24 mouse cellular contexts compared by ENCODE assay signal in genomic region chr5:9781107-9781506, GRCm38 (mm10). TPM values are rescaled to one million over a fixed set of nuclear protein-coding genes. Genes with fewer than 3 reads are reported as not detected.
A peak's percentile ranks its signal among the peaks of the same experiment; 100 is the strongest.
DNase-seq lines count a peak whose midpoint lies in the region; ATAC-seq and TF ChIP-seq lines count a peak whose summit lies in the region.
"Had no signal": no experiment of that assay in that cellular context is flagged by ENCODE, and none has a peak within 500 bp of the region (broad histone marks: within the 10 kb centered on the region; RNA-seq: fewer than 3 reads in every experiment).

No protein-coding gene starts in this region.

- peak; percentile 10 for DNase-seq in forebrain, embryonic 14.5 days (ENCODE audit: low spot score)
- no peak for DNase-seq in forebrain, embryonic 11.5 days (ENCODE audit: low spot score)
- DNase-seq in lung, embryonic 14.5 days = peak; percentile 48
- no peak for DNase-seq in lung, postnatal 10 days
- DNase-seq in midbrain, embryonic 14.5 days = no peak
- DNase-seq in limb, embryonic 14.5 days (ENCODE audit: low spot score) = peak; percentile 3
- DNase-seq: adrenal gland, postnatal 36 days; cerebellum, adult 11 months; cerebellum, adult 8-10 months; cerebellum, postnatal 14 days; embryo, embryonic 11 days; gastrocnemius, postnatal 10 days; heart, adult 2 months had no signal

- no peaks in the 10 kb centered on the region for H3K36me3 ChIP-seq in forebrain, embryonic 14.5 days (ENCODE audit: control insufficient read depth, insufficient read depth, low read length)
- no peaks in the 10 kb centered on the region for H3K36me3 ChIP-seq in forebrain, embryonic 11.5 days (ENCODE audit: control insufficient read depth, insufficient read depth, low read length)
- H3K36me3 ChIP-seq in lung, embryonic 14.5 days (ENCODE audit: insufficient read depth) = no peaks in the 10 kb centered on the region
- no peaks in the 10 kb centered on the region for H3K36me3 ChIP-seq in midbrain, embryonic 16.5 days (ENCODE audit: control insufficient read depth, insufficient read depth, low read length)
- H3K36me3 ChIP-seq in midbrain, embryonic 14.5 days (ENCODE audit: control insufficient read depth, insufficient read depth, low read length) = no peaks in the 10 kb centered on the region
- H3K36me3 ChIP-seq in limb, embryonic 14.5 days (ENCODE audit: control insufficient read depth, insufficient read depth, low read length) = no peaks in the 10 kb centered on the region
- H3K36me3 ChIP-seq: embryonic facial prominence, embryonic 15.5 days; forebrain, embryonic 12.5 days; heart, embryonic 15.5 days; hindbrain, embryonic 10.5 days had no signal

- no peak for ATAC-seq in forebrain, embryonic 14.5 days
- ATAC-seq in forebrain, embryonic 11.5 days (replicated peaks; ENCODE audit: low FRiP score) = no peak
- ATAC-seq in lung, embryonic 14.5 days (ENCODE audit: insufficient read depth) = peak; percentile 87
- ATAC-seq in midbrain, embryonic 16.5 days = peak; percentile 28; the same call in 1 of the 2 replicates
- no peak for ATAC-seq in midbrain, embryonic 14.5 days (ENCODE audit: low FRiP score, low TSS enrichment)
- ATAC-seq in limb, embryonic 14.5 days (ENCODE audit: low FRiP score, low read depth) = no peak
- ATAC-seq: activated CD4-positive, CD25-positive, alpha-beta regulatory T cell, adult 4 months; Patski had no signal

- no peak overlapping the region for H3K4me3 ChIP-seq in forebrain, embryonic 14.5 days (ENCODE audit: low read depth, low read length)
- H3K4me3 ChIP-seq in forebrain, embryonic 11.5 days (ENCODE audit: low read depth, low read length) = no peak overlapping the region
- no peak overlapping the region for H3K4me3 ChIP-seq in lung, embryonic 14.5 days (ENCODE audit: low read depth, low read length)
- H3K4me3 ChIP-seq in midbrain, embryonic 16.5 days (ENCODE audit: low read depth, low read length) = no peak overlapping the region
- no peak overlapping the region for H3K4me3 ChIP-seq in midbrain, embryonic 14.5 days (replicated peaks; ENCODE audit: low read depth, low read length)
- H3K4me3 ChIP-seq in limb, embryonic 14.5 days (replicated peaks; ENCODE audit: low read length) = no peak overlapping the region
- H3K4me3 ChIP-seq: embryonic facial prominence, embryonic 15.5 days; erythroblast, embryonic 14.5 days; forebrain, embryonic 12.5 days; heart, adult 2 months; heart, embryonic 15.5 days; hindbrain, embryonic 10.5 days had no signal

- H3K27ac ChIP-seq in forebrain, embryonic 14.5 days (ENCODE audit: low read depth, low read length) = no peak overlapping the region
- H3K27ac ChIP-seq in forebrain, embryonic 11.5 days (ENCODE audit: low read depth, low read length) = no peak overlapping the region
- no peak overlapping the region for H3K27ac ChIP-seq in lung, embryonic 14.5 days (ENCODE audit: low read depth)
- H3K27ac ChIP-seq in midbrain, embryonic 16.5 days (ENCODE audit: low read length) = no peak overlapping the region
- H3K27ac ChIP-seq in midbrain, embryonic 14.5 days (replicated peaks; ENCODE audit: low read depth, low read length) = no peak overlapping the region
- H3K27ac ChIP-seq in limb, embryonic 14.5 days (replicated peaks; ENCODE audit: low read depth, low read length) = no peak overlapping the region
- H3K27ac ChIP-seq: embryonic facial prominence, embryonic 15.5 days; forebrain, embryonic 12.5 days; heart, adult 2 months; heart, embryonic 15.5 days; hindbrain, embryonic 10.5 days; hindbrain, embryonic 14.5 days had no signal

- no peak for TF ChIP-seq POLR2A in limb, embryonic 14.5 days (IDR thresholded peaks at IDR 0.05; ENCODE audit: borderline replicate concordance, extremely low read depth, insufficient read depth, insufficient read length)

- no peak overlapping the region for H3K9ac ChIP-seq in forebrain, embryonic 14.5 days (ENCODE audit: low read length)
- H3K9ac ChIP-seq in forebrain, embryonic 11.5 days (ENCODE audit: low read length) = no peak overlapping the region
- no peak overlapping the region for H3K9ac ChIP-seq in lung, embryonic 14.5 days
- no peak overlapping the region for H3K9ac ChIP-seq in midbrain, embryonic 16.5 days (ENCODE audit: low read depth, low read length)
- no peak overlapping the region for H3K9ac ChIP-seq in midbrain, embryonic 14.5 days (replicated peaks; ENCODE audit: low read length)
- H3K9ac ChIP-seq in limb, embryonic 14.5 days (ENCODE audit: low read depth, low read length, severe bottlenecking) = no peak overlapping the region
- H3K9ac ChIP-seq: embryonic facial prominence, embryonic 15.5 days; forebrain, embryonic 12.5 days; heart, embryonic 15.5 days; hindbrain, embryonic 14.5 days had no signal

- TF ChIP-seq CTCF in lung, embryonic 14.5 days (IDR thresholded peaks at IDR 0.05; ENCODE audit: low read depth) = no peak

- no peak overlapping the region for H3K4me2 ChIP-seq in forebrain, embryonic 14.5 days (ENCODE audit: low read length)
- H3K4me2 ChIP-seq in forebrain, embryonic 11.5 days (ENCODE audit: low read depth, low read length, severe bottlenecking) = no peak overlapping the region
- H3K4me2 ChIP-seq in lung, embryonic 14.5 days = no peak overlapping the region
- no peak overlapping the region for H3K4me2 ChIP-seq in midbrain, embryonic 16.5 days (ENCODE audit: low read length)
- no peak overlapping the region for H3K4me2 ChIP-seq in midbrain, embryonic 14.5 days (ENCODE audit: low read length)
- no peak overlapping the region for H3K4me2 ChIP-seq in limb, embryonic 14.5 days (replicated peaks; ENCODE audit: low read depth, low read length, severe bottlenecking)
- H3K4me2 ChIP-seq: embryonic facial prominence, embryonic 15.5 days; forebrain, embryonic 12.5 days; heart, embryonic 11.5 days; heart, embryonic 15.5 days; hindbrain, embryonic 14.5 days had no signal

- H3K27me3 ChIP-seq in forebrain, embryonic 14.5 days (replicated peaks; ENCODE audit: control insufficient read depth, insufficient read depth, low read length) = no peaks in the 10 kb centered on the region
- no peaks in the 10 kb centered on the region for H3K27me3 ChIP-seq in forebrain, embryonic 11.5 days (ENCODE audit: control insufficient read depth, insufficient read depth, low read length)
- H3K27me3 ChIP-seq in lung, embryonic 14.5 days (ENCODE audit: insufficient read depth, low read length) = no peaks in the 10 kb centered on the region
- no peaks in the 10 kb centered on the region for H3K27me3 ChIP-seq in midbrain, embryonic 16.5 days (ENCODE audit: control insufficient read depth, insufficient read depth, low read depth, low read length)
- no peaks in the 10 kb centered on the region for H3K27me3 ChIP-seq in midbrain, embryonic 14.5 days (ENCODE audit: control insufficient read depth, insufficient read depth, low read length)
- no peaks in the 10 kb centered on the region for H3K27me3 ChIP-seq in limb, embryonic 14.5 days (ENCODE audit: control insufficient read depth, insufficient read depth, low read length)
- H3K27me3 ChIP-seq: CH12.LX; embryonic facial prominence, embryonic 15.5 days; forebrain, embryonic 12.5 days; heart, embryonic 15.5 days had no signal

- no peaks in the 10 kb centered on the region for H3K9me3 ChIP-seq in forebrain, embryonic 14.5 days (replicated peaks; ENCODE audit: control insufficient read depth, low read length)
- no peaks in the 10 kb centered on the region for H3K9me3 ChIP-seq in forebrain, embryonic 11.5 days (ENCODE audit: control insufficient read depth, low read length)
- H3K9me3 ChIP-seq in lung, embryonic 14.5 days (ENCODE audit: low read depth, low read length) = no peaks in the 10 kb centered on the region
- H3K9me3 ChIP-seq in midbrain, embryonic 16.5 days (replicated peaks; ENCODE audit: control insufficient read depth, low read length, poor library complexity, severe bottlenecking) = no peaks in the 10 kb centered on the region
- no peaks in the 10 kb centered on the region for H3K9me3 ChIP-seq in midbrain, embryonic 14.5 days (ENCODE audit: control insufficient read depth, low read length)
- no peaks in the 10 kb centered on the region for H3K9me3 ChIP-seq in limb, embryonic 14.5 days (ENCODE audit: control insufficient read depth, low read length)
- H3K9me3 ChIP-seq: embryonic facial prominence, embryonic 15.5 days; forebrain, embryonic 12.5 days; heart, embryonic 15.5 days; hindbrain, embryonic 10.5 days had no signal

- no peaks in the 10 kb centered on the region for H3K4me1 ChIP-seq in forebrain, embryonic 14.5 days (ENCODE audit: control insufficient read depth, insufficient read depth, low read length)
- no peaks in the 10 kb centered on the region for H3K4me1 ChIP-seq in forebrain, embryonic 11.5 days (replicated peaks; ENCODE audit: control insufficient read depth, insufficient read depth, low read length)
- no peaks in the 10 kb centered on the region for H3K4me1 ChIP-seq in lung, embryonic 14.5 days (ENCODE audit: insufficient read depth)
- no peaks in the 10 kb centered on the region for H3K4me1 ChIP-seq in midbrain, embryonic 16.5 days (ENCODE audit: control insufficient read depth, insufficient read depth, low read length)
- no peaks in the 10 kb centered on the region for H3K4me1 ChIP-seq in midbrain, embryonic 14.5 days (ENCODE audit: control insufficient read depth, insufficient read depth, low read length)
- H3K4me1 ChIP-seq in limb, embryonic 14.5 days (ENCODE audit: control insufficient read depth, insufficient read depth, low read length) = no peaks in the 10 kb centered on the region
- H3K4me1 ChIP-seq: embryonic facial prominence, embryonic 15.5 days; forebrain, embryonic 12.5 days; heart, embryonic 15.5 days; hindbrain, embryonic 10.5 days had no signal

RNA-seq across cellular contexts. Expression of gene Grm3, which starts 56.1 kb away (rescaled TPM):
- 8.0 and 14.8 TPM in 2 replicates for polyA plus RNA-seq in forebrain, embryonic 14.5 days (2014; fragmentation: Nextera tagmentation; extraction: Ambion mirVana)
- polyA plus RNA-seq in forebrain, embryonic 11.5 days (2014; fragmentation: Nextera tagmentation; extraction: Ambion mirVana) = 0.51 and 0.89 TPM in 2 replicates
- polyA plus RNA-seq in lung, embryonic 14.5 days (2014; fragmentation: Nextera tagmentation; extraction: Ambion mirVana) = 0.08 and 0.09 TPM in 2 replicates
- polyA plus RNA-seq in midbrain, embryonic 16.5 days (2015; fragmentation: Nextera tagmentation; extraction: Ambion mirVana) = 61.0 and 82.6 TPM in 2 replicates
- polyA plus RNA-seq in midbrain, embryonic 14.5 days (2014; fragmentation: Nextera tagmentation; extraction: Ambion mirVana) = 34.9 and 39.1 TPM in 2 replicates
- 0.54 and 0.83 TPM in 2 replicates for polyA plus RNA-seq in limb, embryonic 14.5 days (2012; rRNA removed)
- polyA plus RNA-seq in limb, embryonic 14.5 days (2014; fragmentation: Nextera tagmentation; extraction: Ambion mirVana) = 0.84 and 1.5 TPM in 2 replicates
- polyA plus RNA-seq: activated CD4-positive, CD25-positive, alpha-beta regulatory T cell, adult 4 months; erythroblast, embryonic 14.5 days; heart, adult 2 months had no signal

Comparison
In these comparisons a context has a peak if more than half of its experiments do, and no peak if none do; other contexts are left out.
1. ATAC-seq: peak in lung, embryonic 14.5 days (single experiment) and midbrain, embryonic 16.5 days (single experiment); none in forebrain, embryonic 14.5 days (single experiment), forebrain, embryonic 11.5 days (single experiment), midbrain, embryonic 14.5 days (single experiment) and limb, embryonic 14.5 days (single experiment).
2. DNase-seq: peak in forebrain, embryonic 14.5 days (single experiment), lung, embryonic 14.5 days (single experiment) and limb, embryonic 14.5 days (single experiment); none in forebrain, embryonic 11.5 days (single experiment), lung, postnatal 10 days (single experiment) and midbrain, embryonic 14.5 days (single experiment).